In the genomic region with DNA sequence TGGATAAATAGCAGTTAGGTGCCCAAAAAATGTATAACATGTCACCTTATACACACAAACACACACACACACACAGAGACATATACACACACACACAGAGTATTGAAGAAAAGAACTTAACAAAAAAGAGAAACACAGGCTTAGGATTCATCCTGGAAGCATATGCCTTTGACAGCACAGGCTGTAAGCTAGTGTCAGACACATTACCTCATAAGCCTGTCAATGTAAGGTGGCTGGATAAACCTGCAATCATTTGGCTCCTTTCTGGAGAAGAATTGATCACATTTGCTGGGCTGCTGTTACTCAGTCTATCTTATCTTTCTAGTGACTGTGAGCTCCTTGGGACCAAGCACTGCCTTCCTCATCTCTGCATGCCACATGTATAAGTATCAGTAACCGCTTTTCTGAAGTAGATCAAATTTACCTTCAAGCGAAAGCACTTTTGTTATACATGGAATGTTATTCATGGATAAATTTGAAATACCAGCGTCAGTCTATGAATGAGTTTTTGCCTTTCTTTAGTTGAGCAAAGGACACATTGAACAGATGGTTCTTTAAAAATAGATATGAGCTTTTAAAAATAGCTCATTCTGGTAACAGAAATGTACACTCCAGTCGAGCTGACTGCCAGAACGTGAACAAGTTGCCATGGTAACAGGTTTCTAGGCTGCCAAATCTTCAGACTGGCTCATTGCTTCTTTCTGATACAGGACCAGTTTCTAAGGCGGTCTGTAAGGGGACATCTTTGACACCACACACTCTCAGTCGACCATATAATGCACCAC, we compare ENCODE assay signal across 9 mouse cellular contexts. TPM values are rescaled to one million over a fixed set of nuclear protein-coding genes. Genes with fewer than 3 reads are reported as not detected.
DNase-seq lines count a peak whose midpoint lies in the region; ATAC-seq and TF ChIP-seq lines count a peak whose summit lies in the region.
"Had no signal": no experiment of that assay in that cellular context is flagged by ENCODE, and none has a peak within 500 bp of the region (broad histone marks: within the 10 kb centered on the region; RNA-seq: fewer than 3 reads in every experiment).

No protein-coding gene starts in this region.

- H3K27ac ChIP-seq in heart, adult 2 months = peak overlapping the region; percentile 6
- no peak overlapping the region for H3K27ac ChIP-seq in heart, embryonic 12.5 days (ENCODE audit: poor library complexity, severe bottlenecking)

- H3K79me2 ChIP-seq in heart, adult 2 months (replicated peaks; ENCODE audit: control insufficient read depth, insufficient read depth, low read length) = no peaks in the 10 kb centered on the region; the same call in 1 of the 2 replicates

- intact Hi-C loops in heart, adult 2 months (cut with DNase I) = no loop called here
- intact Hi-C loops in left cerebral cortex, postnatal 10 days (cut with DNase I) = no loop called here
- intact Hi-C loops in gastrocnemius, postnatal 14 days (cut with DNase I; ENCODE audit: low total_unique reads) = no loop called here

- H3K4me3 ChIP-seq in heart, adult 2 months = no peak overlapping the region
- no peak overlapping the region for H3K4me3 ChIP-seq in heart, embryonic 12.5 days

- TF ChIP-seq POLR2A in heart, adult 2 months (IDR thresholded peaks at IDR 0.05; ENCODE audit: insufficient read depth, low read depth, low read length) = no peak

- no peaks in the 10 kb centered on the region for H3K9me3 ChIP-seq in heart, embryonic 12.5 days (replicated peaks)

- peak in 1 of 2 experiments; percentile 43 for DNase-seq in heart, adult 2 months
- DNase-seq in cerebellum, adult 11 months = peak; percentile 68
- peak; percentile 40 to 62 for DNase-seq in heart, adult 9 months (ENCODE audit: low spot score in 2 of 2)
- peak; percentile 44 to 91 for DNase-seq in left cerebral cortex, postnatal 10 days (ENCODE audit: extremely low spot score in 1 of 2, low spot score in 2 of 2)
- no peak for DNase-seq in spleen, postnatal 10 days (ENCODE audit: low spot score in 2 of 2)
- DNase-seq in gastrocnemius, postnatal 14 days = no peak
- DNase-seq in liver = no peak

- H3K4me2 ChIP-seq in heart, embryonic 12.5 days = no peak overlapping the region

- no peaks in the 10 kb centered on the region for H3K27me3 ChIP-seq in heart, adult 2 months (ENCODE audit: control insufficient read depth, insufficient read depth, low read length)
- H3K27me3 ChIP-seq in heart, embryonic 12.5 days (replicated peaks) = no peaks in the 10 kb centered on the region

- no peak for TF ChIP-seq CTCF in heart, adult 2 months (IDR thresholded peaks at IDR 0.05)

- H3K4me1 ChIP-seq in heart, adult 2 months (ENCODE audit: control insufficient read depth, insufficient read depth, low read length) = peaks cover 1% of the 10 kb centered on the region
- H3K4me1 ChIP-seq in heart, embryonic 12.5 days (replicated peaks) = peaks cover 7% of the 10 kb centered on the region; the same call in 1 of the 2 replicates

- no peak overlapping the region for H3K9ac ChIP-seq in heart, adult 2 months (ENCODE audit: low read depth, low read length)
- no peak overlapping the region for H3K9ac ChIP-seq in heart, embryonic 12.5 days

- 27% methylated on average over 7 of the region's 7 CpGs for WGBS in heart, adult 2 months
- 31% methylated on average over 7 of the region's 7 CpGs for WGBS in heart, embryonic 12.5 days

- no peak for ATAC-seq in heart, embryonic 12.5 days (ENCODE audit: insufficient number of reproducible peaks, low FRiP score)

- TF ChIP-seq EP300 in heart, adult 2 months (IDR thresholded peaks at IDR 0.05; ENCODE audit: insufficient read depth, low read depth, low read length) = no peak

- H3K36me3 ChIP-seq in heart, adult 2 months (ENCODE audit: control insufficient read depth, insufficient read depth, low read length) = peaks cover 2% of the 10 kb centered on the region; the same call in 1 of the 2 replicates
- peaks cover 8% of the 10 kb centered on the region for H3K36me3 ChIP-seq in heart, embryonic 12.5 days
- H3K36me3 ChIP-seq: G1E had no signal

RNA-seq across cellular contexts. Expression of a gene that starts 51.8 kb away (rescaled TPM):
- total RNA-seq in heart, adult 2 months (2021) = 1 to 10 TPM; 8.4 to 8.9 TPM
- polyA plus RNA-seq in heart, adult 2 months (2012; rRNA removed) = 6.2 and 6.5 TPM in 2 replicates
- polyA plus RNA-seq in heart, embryonic 12.5 days (2016; fragmentation: Nextera tagmentation; extraction: Ambion mirVana) = 8.9 and 9.4 TPM in 2 replicates
- 1 to 10 TPM; 7.2 to 7.8 TPM for total RNA-seq in left cerebral cortex, postnatal 10 days (2021)
- 1 to 10 TPM; 8.5 to 8.9 TPM for total RNA-seq in gastrocnemius, postnatal 14 days (2021)
- polyA plus RNA-seq: G1E had no signal

Comparison
In these comparisons a context has a peak if more than half of its experiments do, and no peak if none do; other contexts are left out.
1. DNase-seq: peak in cerebellum, adult 11 months (single experiment), heart, adult 9 months (2 of 2) and left cerebral cortex, postnatal 10 days (2 of 2); none in spleen, postnatal 10 days (0 of 2), gastrocnemius, postnatal 14 days (single experiment) and liver (single experiment).